Mouse (Mus musculus) 3T3-L1 (cell line): Measurements from ENCODE around the gene Rap1gap2.

Source experiments
- DNase-seq: peaks from one replicate; pipeline ENCODE4 v3.0.0-alpha.2; 2015; ENCODE audit warnings: low read depth, low spot score

Gene Rap1gap2

DNA sequence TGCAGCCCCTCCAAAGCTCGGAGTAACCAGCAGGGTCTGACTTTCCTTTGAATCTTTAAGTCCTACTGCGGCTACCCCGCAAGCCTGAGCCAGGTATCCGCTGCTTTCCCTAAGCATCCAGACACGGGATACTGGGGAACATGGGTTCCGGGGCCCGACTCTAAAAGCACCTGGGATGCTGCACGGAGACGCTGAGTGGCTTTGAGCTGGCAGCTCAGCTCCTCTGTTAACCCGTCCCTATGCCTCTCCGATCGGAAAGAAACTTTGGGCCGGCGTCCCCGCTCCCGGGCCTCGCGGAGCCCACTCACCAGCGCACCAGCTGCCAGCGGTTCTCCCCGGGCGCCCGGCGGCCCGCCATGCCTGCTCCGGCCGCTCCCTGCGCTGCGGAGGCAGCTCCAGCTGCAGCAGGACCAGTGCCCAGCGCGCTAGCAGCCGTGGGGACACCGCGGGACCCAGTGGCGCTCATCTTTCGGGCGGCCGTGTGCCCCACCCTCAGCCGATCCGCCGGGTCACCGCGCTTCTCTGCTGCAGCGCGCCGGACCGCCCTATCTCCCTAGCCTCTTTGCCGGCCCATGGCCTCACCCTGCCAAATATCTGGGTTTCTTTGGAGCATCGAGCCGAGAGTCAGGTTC lies at the start of gene Rap1gap2:
Rap1gap2 (minus strand) TSS at position 371 of the 632 bp plus-strand sequence.
- DNase-seq = no peak

DNA sequence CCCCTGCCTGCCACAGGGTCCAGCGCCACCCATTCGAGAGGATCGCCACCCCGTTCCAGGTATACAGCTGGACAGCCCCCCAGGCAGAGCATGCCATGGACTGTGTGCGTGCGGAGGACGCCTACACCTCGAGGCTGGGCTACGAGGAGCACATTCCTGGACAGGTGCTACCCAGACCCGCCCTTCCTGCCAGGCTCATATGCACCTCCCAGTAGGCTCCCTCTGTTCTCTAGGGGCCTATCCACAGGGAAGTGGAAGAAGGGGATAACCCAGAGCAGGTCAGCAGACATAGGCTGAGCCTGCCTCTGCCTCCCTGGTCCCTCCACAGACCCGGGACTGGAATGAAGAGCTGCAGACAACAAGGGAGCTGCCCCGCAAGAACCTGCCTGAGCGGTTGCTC lies 49.6 kb upstream of the Rap1gap2 start:
- DNase-seq = no peak

DNA sequence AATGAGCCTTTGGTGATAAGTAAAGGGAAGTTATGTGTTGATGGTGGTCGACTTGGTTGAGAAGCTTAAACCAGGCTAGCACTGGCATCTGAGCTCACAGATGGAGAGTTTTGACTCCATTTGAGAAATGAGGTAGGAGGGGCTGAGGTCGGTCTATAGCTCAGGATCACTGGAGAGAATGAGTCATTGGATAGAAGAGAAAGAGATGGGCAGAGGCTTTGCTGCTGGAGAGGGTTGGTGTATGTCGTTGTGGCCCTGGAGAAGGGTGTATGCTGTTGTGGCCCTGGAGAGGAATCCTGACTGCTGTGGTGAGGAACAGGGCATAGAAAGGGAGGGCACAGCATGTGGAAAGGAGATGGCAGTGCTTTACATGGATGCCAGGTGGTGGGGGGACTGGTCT lies 45.2 kb upstream of the Rap1gap2 start:
- DNase-seq = peak; percentile 73

DNA sequence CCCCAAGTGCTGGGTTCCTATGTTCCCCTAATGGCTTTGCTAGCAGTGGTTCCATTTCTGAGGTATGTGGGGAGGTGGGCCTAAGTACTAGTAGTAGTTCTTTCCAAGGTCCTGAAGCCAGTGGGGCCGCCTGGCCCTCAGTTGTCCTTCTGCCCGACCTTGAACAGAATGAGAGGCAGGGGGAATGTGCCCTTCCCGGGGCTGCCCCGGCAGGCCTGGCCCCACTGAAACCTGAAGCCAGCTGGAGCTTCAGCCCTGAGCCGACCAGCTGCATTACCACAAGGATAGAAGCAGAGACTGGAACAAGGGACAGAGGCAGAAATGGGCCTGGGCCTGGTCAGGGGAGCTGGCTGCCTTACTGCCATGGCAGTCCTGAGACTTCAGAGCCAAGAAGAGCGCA lies 42.7 kb upstream of the Rap1gap2 start:
- DNase-seq = no peak

DNA sequence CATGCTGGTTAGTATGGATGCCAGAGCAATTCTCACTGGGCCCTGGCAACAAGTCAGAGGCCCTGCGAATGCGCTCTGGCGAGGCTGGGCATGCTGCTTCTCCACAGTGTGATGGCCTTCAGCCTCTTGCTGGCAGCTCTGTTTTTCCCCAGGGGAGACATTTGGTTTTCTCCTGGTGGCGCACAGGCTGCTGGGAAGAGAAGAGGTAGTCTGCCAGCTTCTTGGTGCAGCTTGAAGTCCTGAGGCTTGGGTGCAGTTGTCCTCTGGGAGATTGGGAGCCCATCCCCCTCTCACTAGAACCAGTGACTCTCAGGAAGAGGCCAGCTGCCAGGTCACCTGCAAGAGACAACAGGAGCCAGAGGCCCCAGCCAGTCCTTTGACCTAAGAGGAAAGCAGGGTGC lies 42.1 kb upstream of the Rap1gap2 start:
- DNase-seq = no peak

DNA sequence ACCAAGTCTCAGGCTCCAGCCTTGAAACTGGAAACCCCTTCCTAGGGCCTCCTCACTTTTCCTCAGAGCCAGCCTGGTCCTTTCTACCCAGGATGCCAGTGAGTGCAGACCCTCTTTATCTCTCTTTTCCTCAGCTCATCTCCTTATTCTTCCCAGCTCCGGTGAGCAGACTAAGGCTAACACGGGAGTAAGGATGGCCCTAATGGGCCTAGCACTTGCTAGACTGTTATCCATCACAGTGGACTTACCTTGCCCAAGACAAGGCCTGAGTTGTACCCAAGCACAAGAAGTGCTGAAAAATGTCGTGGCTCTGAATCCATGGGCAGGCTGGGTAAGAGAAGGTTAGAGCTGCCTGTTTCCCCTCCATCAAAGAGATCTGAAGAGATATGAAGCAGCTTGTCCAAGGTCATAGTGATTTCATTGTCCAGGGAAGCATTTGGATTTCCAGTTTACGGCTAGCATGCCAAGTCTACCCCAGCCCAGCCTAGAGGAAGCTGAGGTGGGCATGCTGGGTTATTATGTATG lies 39.9 kb upstream of the Rap1gap2 start:
- DNase-seq = peak; percentile 9

DNA sequence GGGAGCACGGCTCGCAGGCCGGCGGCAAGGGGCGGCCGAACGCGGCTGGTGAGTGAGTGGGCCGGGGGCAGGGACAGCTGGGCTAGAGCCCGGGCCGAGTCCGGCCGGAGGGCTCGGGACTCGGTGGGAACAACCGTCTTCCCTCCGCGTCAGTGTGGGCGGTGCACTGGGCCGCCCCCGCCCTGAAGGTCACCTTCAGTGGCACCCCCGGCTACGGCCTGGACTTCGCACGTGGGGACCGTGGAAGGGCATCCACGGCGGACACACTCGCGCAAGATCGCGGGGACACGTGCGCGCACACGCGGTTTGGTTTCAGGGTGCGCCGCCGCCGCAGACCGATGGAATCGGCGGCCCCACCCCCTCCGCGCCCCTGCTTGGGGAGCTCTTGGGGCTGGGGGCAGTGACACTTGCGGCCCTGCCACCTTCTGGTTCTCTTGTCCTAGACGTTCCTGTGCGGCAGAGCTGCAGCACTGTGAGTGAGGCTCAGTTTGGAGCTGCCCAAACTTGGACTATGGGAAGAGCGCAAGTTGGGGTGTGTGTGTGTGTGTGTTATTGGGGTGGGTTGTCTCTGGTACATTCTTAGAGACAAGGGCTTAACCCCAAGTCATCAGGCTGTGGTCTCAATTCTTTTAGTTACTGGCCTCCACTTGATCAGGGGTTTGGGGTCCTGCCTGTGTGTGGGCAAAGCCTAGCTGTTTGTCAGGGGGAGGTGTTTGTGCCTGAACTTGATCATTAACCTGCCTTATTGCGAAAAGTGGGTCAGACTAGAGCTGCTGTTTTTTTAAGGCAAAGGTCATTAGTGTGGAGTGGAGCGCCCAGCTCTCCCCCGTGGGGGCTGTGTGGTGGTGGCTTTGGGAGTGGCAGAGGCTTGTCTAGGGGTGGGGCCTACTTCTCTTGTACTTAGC lies 39.2 kb upstream of the Rap1gap2 start:
- DNase-seq = peak; percentile 50

DNA sequence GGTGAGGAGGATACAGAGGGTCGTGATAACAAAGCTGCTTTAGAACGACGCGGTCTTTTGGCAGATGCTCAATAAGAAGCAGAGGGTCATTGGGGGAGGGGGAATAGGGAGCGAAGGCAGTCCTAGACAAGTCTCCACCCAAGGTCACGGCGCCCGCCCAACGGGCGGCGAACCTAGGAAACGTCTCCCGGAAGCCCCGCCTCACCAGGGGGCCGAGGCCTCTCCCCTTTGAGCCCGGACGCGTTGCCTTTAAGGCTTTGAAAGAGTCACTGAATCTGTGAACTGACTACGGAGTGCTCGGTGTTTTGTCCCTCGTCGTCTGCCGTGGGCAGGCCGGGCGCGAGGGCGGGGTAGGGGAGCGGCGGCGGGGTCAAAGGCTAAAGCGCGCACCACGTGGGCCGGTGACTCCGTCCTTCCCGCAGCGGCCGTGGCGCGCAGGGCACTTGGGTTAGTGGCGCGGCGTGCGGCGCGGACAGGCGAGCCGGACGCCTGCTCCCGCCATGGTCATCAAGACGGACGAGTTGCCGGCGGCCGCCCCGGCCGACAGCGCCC lies 38.5 kb upstream of the Rap1gap2 start, which contains the start of gene Cluh:
Cluh (plus strand) TSS at position 401 of the 552 bp plus-strand sequence.
- peak; percentile 94 for DNase-seq

DNA sequence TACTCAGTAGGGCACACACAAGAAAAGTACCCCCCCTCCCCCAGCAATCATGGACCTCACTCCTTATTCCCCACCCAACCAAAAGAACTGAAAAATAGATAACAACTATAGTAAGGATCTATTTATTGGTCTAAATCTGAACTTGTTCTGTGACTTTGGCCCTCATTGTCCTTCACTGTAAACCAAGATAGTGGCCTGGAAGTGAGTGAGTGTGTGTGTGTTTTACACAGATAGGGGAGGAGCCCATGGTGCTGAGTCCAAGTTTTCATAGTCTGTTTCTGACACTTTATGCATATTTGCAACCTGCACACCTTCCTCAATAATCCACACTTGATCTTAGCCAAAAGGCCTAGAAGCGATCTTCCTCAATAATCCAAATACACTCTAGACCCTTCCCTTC lies 38.0 kb upstream of the Rap1gap2 start:
- DNase-seq = no peak

DNA sequence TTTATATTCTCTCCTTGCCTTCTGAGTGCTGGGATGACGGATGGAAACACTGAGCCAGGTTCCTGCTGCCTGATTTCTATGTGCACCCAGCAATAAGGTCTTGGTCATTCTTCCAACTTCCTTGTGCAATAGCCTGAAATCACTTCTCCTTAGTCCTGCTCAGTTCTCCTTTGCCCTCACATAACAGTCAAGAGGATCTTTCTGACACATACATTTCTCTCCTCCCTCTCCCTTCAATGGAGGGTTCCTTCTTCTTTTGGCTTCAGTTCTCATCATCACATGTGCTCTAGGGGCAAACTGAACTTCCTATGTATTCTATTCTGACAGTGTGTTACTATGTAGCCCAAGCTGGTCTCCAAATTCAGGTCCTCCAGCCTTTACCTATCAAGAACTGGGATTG lies 37.3 kb upstream of the Rap1gap2 start:
- peak; percentile 37 for DNase-seq

DNA sequence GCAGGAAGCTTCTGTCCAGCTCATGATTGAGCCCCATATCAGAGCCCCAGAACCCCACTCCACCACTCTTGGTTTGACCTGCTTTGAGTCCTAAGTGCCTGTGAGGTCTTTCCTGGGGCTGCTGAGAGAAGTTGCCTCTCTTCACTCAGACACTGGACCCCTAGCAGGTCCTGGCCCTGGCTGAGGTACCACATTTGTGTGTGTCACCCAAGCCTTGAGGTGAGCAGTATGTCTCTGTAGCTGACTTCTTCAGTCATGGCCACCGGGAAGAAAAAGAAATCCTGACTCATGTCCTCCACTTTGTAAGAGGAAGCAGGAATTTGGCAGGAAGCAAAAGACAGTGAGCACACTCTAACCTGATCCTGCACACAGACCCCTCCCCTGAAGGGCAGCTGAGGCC lies 28.9 kb upstream of the Rap1gap2 start:
- DNase-seq = no peak

DNA sequence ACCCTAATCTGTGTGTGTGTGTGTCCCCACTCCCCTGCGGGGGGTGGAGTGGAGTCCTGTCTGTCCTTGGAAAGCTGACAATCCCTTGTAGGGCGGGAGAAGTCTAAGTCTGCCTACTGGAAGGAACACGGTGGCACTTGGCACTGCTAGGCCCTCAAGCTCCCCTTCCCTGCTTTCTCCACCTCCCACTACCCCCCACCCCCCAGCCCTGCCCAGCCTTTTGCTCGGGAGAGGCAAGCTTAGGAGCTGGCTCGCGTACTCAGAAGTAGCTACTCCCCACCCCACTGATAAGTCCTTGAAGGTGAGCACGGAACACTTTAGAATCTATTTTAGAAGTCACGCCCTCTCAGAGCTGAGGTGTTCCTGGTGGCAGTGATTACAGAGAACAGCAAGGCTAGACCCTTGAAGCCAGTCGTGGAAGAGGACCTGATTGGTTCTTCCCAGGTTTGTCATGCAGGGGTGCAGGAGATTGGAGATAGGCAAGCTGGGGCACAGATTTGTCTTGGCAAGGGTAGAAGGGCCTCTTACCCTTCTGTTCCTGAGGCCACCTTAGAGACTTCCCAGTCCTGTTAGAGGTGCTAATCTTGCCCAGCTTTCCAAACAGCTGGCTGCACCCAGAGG lies 28.2 kb upstream of the Rap1gap2 start:
- no peak for DNase-seq

DNA sequence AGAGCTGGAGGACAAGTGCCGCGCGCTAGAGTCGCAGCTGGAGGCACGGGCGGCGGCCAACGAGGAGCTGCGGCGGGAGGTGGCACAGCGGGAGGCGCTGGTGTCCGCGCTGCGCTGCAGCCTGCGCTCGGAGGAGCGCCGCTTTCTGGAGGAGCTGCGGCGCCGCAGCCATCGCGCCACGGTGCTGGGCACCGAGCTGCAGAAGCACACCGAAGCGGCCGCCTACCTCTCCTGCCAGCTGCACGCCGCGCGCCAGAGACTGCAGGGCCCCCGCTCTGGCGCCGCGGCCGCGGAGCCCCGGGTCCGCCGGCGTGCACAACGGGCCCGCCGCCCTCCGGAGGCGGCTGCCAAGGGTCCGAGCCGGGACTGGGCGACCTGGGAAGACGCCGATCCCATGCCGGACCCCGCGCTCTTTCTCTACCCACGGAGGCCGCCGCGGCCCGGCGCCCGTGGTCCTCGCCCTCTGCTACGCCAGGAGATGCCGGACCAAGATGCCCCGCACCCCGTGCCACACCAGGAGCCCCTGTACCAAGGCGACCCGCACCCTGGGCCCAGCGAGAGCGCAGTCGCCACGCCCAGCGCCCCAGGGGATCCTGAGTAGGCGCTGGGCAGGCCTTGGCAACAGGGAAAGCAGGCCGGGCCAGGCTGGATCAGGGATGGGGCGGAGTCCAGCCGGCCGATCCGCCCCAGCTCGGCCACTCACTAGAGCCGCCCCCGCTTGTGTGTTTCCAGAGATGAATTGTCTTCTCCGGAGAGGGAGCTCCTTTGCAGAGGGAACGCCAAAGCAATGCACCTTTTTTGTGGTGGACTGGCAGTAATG lies 27.5 kb upstream of the Rap1gap2 start:
- peak; percentile 88 for DNase-seq

DNA sequence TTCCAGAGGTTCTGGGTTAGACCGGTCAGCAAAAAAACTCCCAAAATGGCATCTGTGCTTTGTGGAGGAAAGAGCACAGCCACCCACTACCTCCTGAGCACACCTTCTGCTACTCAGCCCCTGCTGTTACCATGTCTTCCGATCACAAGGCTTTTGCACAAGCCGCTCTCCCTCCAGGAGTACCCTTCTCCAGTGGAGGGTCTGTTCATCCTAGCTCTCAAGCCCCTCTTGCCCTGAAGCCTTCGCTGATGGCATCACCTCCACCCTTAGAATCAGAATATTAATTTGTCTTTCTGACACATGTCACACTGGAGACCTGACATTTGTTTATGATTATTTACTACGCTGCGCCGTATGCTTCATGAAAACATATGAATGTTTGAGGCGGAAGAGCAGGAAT lies 26.8 kb upstream of the Rap1gap2 start:
- no peak for DNase-seq

DNA sequence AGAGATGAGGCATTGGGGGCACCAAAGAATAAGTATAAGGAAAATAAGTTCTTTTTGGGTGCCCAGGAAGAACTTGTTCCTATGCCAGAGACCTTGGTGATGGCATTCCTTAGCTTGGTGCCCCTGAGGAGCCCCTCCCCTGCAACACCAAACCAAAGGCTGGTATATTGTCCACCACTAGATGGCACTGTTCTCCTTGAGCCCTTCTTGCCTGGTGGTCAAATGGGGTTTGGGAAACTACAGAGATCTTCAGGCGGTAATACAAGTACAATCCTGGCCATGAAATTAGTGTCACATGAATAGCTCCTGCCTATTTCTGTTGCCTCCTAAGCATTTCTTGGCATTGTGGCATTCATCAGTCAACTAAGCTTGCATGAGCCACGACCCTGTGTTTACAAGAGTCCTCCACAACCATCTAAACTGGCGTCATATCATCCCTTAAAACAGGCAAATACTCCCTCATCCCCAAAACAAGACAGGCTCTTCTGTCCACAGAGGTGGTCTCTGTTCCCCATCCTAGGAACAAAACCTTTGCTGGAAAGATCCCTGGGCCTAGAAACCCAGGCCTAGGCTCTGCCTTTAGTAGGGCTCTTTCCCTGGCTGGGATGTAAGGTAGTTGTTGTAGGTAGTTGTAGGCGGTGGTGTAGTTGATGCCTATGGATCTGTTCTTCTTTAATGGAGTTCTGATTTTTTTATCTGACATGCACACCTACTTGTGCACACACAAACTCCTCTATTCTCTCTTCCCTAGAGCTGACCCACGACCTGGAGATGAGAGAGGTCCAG lies 24.0 kb upstream of the Rap1gap2 start:
- peak; percentile 87 for DNase-seq

DNA sequence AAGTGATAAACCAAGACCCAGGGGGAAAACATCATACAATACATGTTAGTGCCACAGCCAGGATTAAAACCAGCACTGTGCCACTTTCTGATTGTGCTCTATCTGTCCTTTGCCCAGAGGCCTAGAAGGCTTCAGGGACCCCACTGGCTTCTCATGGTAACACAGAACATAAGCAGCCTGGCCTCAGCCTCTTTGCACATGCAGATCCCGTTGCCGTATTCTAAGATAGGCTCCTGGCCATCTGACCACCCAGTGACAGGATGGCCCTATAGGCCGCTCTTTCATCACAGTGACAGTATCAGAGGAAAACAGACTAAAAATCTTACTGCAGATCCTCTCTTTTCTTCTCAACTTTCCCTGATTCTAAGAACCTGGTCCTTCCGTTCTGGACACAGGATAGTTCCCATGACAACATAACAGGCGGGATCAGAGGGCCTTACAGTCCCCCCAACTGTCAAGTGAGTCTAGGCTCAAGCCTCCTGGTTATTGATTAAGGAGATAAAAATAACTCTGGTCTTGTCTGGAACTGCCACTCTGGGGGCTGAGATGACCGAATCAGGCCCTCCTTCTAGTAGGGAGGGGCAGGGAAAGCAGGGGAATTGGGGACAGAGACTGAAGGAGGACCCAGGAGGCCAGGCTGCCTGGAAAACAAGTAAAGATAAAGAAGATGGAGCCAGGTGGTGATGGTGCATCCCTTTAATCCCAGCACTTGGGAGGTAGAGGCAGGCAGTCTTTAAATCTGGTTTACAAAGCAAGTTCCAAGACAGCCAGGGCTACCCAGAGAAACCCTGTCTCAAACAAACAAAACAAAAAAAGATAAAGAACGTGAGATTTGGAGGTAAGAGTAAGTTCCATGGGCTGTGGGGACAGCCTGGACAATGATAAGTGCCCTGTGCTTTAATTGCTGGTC lies 21.4 kb upstream of the Rap1gap2 start:
- DNase-seq = no peak

DNA sequence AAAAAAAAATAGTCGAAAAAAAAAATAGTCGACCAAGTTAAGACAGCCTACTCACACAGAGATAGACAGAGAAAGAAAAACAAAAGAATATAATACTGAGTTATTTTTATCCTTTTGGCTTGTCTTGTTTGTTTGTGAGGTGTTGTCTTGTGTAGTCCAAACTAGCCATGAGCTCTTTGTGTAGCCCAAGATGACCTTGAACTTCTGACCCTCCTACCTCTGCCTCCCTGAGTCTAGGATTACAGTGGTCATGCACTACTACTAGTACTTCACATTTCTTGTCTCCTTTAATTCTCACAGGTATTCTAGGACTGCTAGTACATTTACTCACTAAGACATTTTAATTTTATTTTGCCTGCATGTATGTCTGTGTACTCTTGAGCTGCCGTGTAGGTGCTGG lies 16.8 kb upstream of the Rap1gap2 start:
- no peak for DNase-seq

DNA sequence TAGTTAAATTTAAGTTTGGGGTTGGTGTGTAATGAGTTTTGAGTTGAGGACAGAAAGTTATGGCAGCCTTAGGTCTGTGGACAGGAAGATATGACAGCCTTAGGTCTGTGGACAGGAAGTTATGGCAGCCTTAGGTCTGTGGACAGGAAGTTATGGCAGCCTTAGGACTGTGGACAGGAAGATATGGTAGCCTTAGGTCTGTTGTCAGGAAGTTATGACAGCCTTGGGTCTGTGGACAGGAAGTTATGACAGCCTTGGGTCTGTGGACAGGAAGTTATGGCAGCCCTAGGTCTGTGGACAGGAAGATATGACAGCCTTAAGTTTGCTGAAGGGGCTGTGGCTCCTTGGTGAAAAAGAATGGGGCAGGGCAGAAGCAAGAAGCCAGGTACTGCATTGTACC lies 14.6 kb upstream of the Rap1gap2 start:
- no peak for DNase-seq

DNA sequence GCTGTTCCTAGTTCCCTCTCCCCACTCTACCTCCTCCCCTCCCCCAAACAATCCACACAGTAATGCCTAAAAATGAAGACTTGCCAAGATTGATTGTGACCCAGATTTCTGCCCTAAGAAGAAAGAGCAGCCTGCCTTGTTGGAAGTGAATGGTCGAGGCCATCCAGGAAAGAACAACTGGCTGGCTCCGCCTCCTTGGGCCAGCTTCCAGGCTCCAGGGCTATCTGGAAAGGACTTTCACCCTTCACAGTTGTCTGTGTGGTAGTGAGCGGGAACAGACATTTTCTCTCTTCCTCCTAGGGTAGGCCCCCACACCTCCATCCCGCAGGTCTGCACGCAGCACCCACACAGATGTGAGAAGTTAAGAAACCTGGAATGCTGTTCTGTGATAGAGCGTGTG lies 13.0 kb upstream of the Rap1gap2 start:
- DNase-seq = no peak
